Mouse (Mus musculus) neural tube, embryonic 13.5 days (tissue): Measurements from ENCODE around the gene AI837181. TPM values are rescaled to one million over a fixed set of nuclear protein-coding genes. Genes with fewer than 3 reads are reported as not detected.
A peak's percentile ranks its signal among the peaks of the same experiment; 100 is the strongest.
"Not testable (repeated sequence)": the region's sequence is repeated elsewhere in the genome, so short reads cannot be mapped to it uniquely, and the experiment has no call there.

Experiments used
- ATAC-seq: fragments of 200-750 bp; cut with Nextera tagmentation; 2 replicates; pipeline ENCODE4 v1.8.0; 2017; ENCODE audit warnings: low read depth, mild to moderate bottlenecking, moderate TSS enrichment, moderate library complexity
- H3K27ac ChIP-seq: fragments of 300-500 bp; sonication (generic); replicated peaks from 2 replicates; pipeline ENCODE4 v1.5.1; 2015; ENCODE audit warnings: moderate library complexity, mild to moderate bottlenecking, inconsistent platforms
- H3K27me3 ChIP-seq: fragments of 300-500 bp; sonication (generic); 2 replicates; pipeline ENCODE4 v1.6.1; 2015; ENCODE audit warnings: mild to moderate bottlenecking, inconsistent platforms
- H3K36me3 ChIP-seq: fragments of 300-500 bp; sonication (generic); 2 replicates; pipeline ENCODE4 v1.6.1; 2015; ENCODE audit warnings: mild to moderate bottlenecking, inconsistent platforms
- H3K4me1 ChIP-seq: fragments of 300-500 bp; sonication (generic); replicated peaks from 2 replicates; pipeline ENCODE4 v1.6.1; 2015; ENCODE audit warnings: inconsistent platforms
- H3K4me2 ChIP-seq: fragments of 300-500 bp; sonication (generic); 2 replicates; pipeline ENCODE4 v1.6.1; 2015; ENCODE audit warnings: inconsistent platforms, mild to moderate bottlenecking, moderate library complexity
- H3K4me3 ChIP-seq: fragments of 300-500 bp; sonication (generic); 2 replicates; pipeline ENCODE4 v1.5.1; 2015; ENCODE audit warnings: mild to moderate bottlenecking, inconsistent platforms
- H3K9ac ChIP-seq: fragments of 300-500 bp; sonication (generic); 2 replicates; pipeline ENCODE4 v1.6.1; 2015; ENCODE audit warnings: moderate library complexity, mild to moderate bottlenecking, inconsistent platforms
- H3K9me3 ChIP-seq: fragments of 300-500 bp; sonication (generic); 2 replicates; pipeline ENCODE4 v1.6.1; 2016; ENCODE audit warnings: inconsistent platforms
- WGBS: fragments of 180-500 bp; shearing (Covaris S2); methylation state at CpG from one replicate; pipeline ENCODE4 v1.1.7; 2015; 5-methylcytosine and 5-hydroxymethylcytosine counted together
- polyA plus RNA-seq: library from polyadenylated mRNA; unstranded; fragments of >200 nt; fragmentation: Nextera tagmentation; extraction: Ambion mirVana; gene quantifications from 2 replicates; pipeline ENCODE4 v1.2.1, GENCODE M21; 2015

The AI837181 gene
- 69.5 and 75.5 TPM in 2 replicates for polyA plus RNA-seq

- H3K9me3 ChIP-seq, result no peaks in the 10 kb centered on the region
These were observed at the start of gene AI837181, which contains the start of gene Drap1 for GRCm38 (mm10) chr19:5424782-5425741. Gene AI837181 (plus strand): TSS chr19:5425144. Gene Drap1 (minus strand): TSS chr19:5424979.

DNA sequence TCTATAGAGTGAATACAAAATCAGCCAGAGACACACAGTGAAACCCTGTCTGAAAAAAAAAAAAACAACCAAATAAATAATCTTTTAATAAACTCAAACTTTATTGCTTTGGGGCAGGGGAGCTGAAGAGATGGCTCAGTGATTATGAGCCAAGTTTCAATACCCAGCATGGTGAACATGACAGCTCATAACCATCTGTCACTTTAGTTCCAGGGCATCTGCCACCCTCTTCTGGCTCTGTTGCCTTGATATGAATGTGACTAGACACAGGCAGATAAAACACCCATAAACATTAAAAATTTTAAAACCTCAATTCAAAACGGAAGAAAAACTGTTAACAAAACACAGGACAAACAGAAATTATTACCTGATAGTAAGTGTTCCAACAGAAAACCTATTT is 47.5 kb upstream of the AI837181 start:
- Histone ChIP-seq H3K4me1 (no peaks in the 10 kb centered on the region), H3K36me3 (peaks cover 92% of the 10 kb centered on the region), H3K4me2 (no peak overlapping the region), H3K9ac (no peak overlapping the region), H3K27me3 (no peaks in the 10 kb centered on the region), H3K9me3 (no peaks in the 10 kb centered on the region), H3K4me3 (no peak overlapping the region), H3K27ac (no peak overlapping the region)
- ATAC-seq, result no peak
- WGBS, result 85% methylated on average over 1 of the region's 1 CpGs

More at GRCm38 (mm10) chr19:5424782-5425741, at the start of gene AI837181, which contains the start of gene Drap1:
- Histone ChIP-seq H3K4me1 (peaks cover 49% of the 10 kb centered on the region), H3K4me3 (peak within 1 kb of the TSS; percentile 88), H3K4me2 (peak within 1 kb of the TSS; percentile 94), H3K9ac (peak within 1 kb of the TSS; percentile 92), H3K27ac (peak within 1 kb of the TSS; percentile 95), H3K36me3 (peaks cover 56% of the 10 kb centered on the region), H3K27me3 (no peaks in the 10 kb centered on the region)
- 0% methylated on average over 76 of the region's 87 CpGs for WGBS
- peak; percentile 93 for ATAC-seq

GRCm38 (mm10) chr19:5383326-5383725 is 41.6 kb upstream of the AI837181 start:
- Histone ChIP-seq H3K9ac (no peak overlapping the region), H3K4me3 (no peak overlapping the region), H3K27ac (no peak overlapping the region), H3K36me3 (peaks cover 79% of the 10 kb centered on the region), H3K27me3 (no peaks in the 10 kb centered on the region), H3K9me3 (no peaks in the 10 kb centered on the region), H3K4me1 (peaks cover 17% of the 10 kb centered on the region), H3K4me2 (no peak overlapping the region)
- no peak for ATAC-seq
- WGBS, result 94% methylated on average over 12 of the region's 12 CpGs

DNA sequence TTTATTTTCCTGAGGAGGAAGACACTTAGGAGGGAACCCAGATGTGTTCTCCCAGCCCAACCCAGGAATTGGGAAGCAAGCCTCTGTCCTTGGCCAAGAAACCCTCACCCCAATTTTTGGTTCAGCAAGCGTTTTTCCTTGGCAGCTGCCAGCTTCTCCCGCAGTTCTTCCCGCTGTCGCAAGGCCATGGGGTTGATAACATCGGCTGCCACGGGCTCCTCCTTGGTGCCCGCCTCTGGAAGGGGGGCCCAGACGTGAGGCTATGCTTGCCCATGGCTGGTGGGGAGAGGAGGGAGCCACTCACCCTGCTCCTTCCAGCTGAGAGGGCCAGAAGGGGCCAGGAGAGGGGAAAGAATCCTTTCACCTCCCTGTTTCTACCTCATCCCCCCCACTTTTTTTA is 40.2 kb upstream of the AI837181 start:
- WGBS, result 89% methylated on average over 8 of the region's 8 CpGs
- ATAC-seq, result no peak

DNA sequence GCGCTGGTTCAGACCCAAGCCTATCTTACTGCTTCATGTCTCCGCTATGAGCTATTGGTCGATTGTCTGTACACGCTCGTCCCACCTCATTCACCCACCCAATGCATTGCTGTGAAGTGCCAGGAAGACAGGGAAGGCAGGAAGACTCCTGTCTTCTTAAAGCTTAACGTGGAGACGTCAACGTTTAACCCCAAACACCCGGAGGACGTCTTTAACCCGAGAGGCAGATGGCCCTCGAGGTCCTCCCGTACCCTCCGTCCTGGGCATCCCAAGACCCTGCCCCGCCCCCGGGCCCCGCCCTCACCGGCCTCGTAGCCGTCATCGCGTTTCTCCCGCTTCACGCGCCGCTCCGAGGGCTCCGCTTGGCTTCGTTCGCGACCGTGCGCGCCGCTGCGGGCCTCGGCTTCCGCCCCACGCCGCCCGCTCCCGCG is 36.9 kb upstream of the AI837181 start:
- peak overlapping the region; percentile 87 for H3K27ac ChIP-seq
- peaks cover 37% of the 10 kb centered on the region for H3K4me1 ChIP-seq
- ATAC-seq, result peak; percentile 60
- H3K36me3 ChIP-seq, result peaks cover 32% of the 10 kb centered on the region
- H3K4me2 ChIP-seq, result peak overlapping the region; percentile 98
- WGBS, result 1% methylated on average over 43 of the region's 43 CpGs
- peak overlapping the region; percentile 95 for H3K9ac ChIP-seq
- no peaks in the 10 kb centered on the region for H3K27me3 ChIP-seq
- no peaks in the 10 kb centered on the region for H3K9me3 ChIP-seq
- H3K4me3 ChIP-seq, result peak overlapping the region; percentile 98

More for the DNA sequence above, 40.2 kb upstream of the AI837181 start:
- Histone ChIP-seq H3K36me3 (peaks cover 65% of the 10 kb centered on the region), H3K4me2 (no peak overlapping the region), H3K27ac (no peak overlapping the region), H3K27me3 (no peaks in the 10 kb centered on the region), H3K9me3 (no peaks in the 10 kb centered on the region), H3K4me1 (peaks cover 26% of the 10 kb centered on the region), H3K9ac (no peak overlapping the region), H3K4me3 (no peak overlapping the region)

DNA sequence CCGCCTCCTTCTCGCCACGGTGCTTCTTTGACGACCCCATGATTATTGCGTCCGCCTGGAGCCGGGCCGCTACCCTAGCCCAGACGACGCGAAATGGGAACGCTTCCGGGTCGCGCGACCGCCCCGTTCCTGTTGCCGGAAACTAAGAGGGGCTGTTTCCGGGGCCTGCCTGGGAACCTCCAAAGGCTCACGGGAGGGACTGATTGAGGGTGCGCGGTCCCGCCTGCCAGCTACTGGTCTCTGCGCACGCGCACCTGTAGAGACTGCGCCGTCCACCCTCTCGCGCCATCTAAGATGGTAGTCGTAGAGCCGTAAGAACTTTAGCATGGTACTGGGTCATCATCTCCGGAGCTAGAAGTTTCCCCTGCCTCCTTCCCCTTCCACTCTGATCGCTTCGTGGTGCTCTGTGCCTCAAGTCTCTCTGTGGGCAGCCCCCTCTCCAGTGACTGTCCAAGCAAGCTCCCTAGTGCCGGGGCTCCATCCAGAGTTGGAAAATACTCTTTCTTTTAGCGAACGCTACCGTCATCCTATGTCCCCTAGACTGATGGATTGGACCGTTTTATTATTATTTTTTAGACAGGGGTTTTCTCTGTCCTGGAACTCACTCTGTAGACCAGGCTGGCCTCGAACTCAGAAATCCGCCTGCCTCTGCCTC is 36.2 kb upstream of the AI837181 start, which contains the start of gene Sart1:
Sart1 (minus strand) TSS at position 116 of the 655 bp plus-strand sequence.
- Histone ChIP-seq H3K4me1 (peaks cover 37% of the 10 kb centered on the region), H3K9ac (peak within 1 kb of the TSS; percentile 95), H3K27me3 (no peaks in the 10 kb centered on the region), H3K9me3 (no peaks in the 10 kb centered on the region), H3K4me2 (peak within 1 kb of the TSS; percentile 98), H3K36me3 (peaks cover 25% of the 10 kb centered on the region), H3K27ac (peak within 1 kb of the TSS; percentile 87), H3K4me3 (peak within 1 kb of the TSS; percentile 98)
- WGBS, result 2% methylated on average over 43 of the region's 43 CpGs
- ATAC-seq, result peak; percentile 99

DNA sequence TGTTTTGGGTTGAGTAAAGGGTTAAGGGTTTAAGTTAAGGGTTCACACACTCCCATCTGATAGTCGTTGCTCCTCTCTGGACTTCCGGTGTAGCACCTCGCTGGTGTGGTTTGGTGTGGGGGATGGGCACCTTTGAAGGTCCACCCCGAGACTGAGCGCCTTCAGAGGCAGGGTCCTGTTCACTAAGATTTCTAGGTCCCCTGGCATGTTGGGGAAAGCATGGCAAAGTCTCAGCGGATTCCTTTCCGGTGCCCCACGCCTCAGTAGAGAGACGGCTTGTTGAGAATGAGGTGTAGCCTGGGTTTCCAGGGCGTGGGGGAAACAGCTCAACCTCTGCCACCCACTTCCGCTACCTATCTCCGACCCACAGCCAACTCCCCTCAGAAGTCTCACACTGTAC is 35.3 kb upstream of the AI837181 start:
- peak overlapping the region; percentile 98 for H3K4me3 ChIP-seq
- WGBS, result 47% methylated on average over 12 of the region's 12 CpGs
- no peak for ATAC-seq
- H3K9ac ChIP-seq, result peak overlapping the region; percentile 95
- H3K27me3 ChIP-seq, result no peaks in the 10 kb centered on the region
- H3K9me3 ChIP-seq, result no peaks in the 10 kb centered on the region
- H3K4me1 ChIP-seq, result peaks cover 37% of the 10 kb centered on the region
- H3K27ac ChIP-seq, result no peak overlapping the region
- peak overlapping the region; percentile 98 for H3K4me2 ChIP-seq
- peaks cover 16% of the 10 kb centered on the region for H3K36me3 ChIP-seq

DNA sequence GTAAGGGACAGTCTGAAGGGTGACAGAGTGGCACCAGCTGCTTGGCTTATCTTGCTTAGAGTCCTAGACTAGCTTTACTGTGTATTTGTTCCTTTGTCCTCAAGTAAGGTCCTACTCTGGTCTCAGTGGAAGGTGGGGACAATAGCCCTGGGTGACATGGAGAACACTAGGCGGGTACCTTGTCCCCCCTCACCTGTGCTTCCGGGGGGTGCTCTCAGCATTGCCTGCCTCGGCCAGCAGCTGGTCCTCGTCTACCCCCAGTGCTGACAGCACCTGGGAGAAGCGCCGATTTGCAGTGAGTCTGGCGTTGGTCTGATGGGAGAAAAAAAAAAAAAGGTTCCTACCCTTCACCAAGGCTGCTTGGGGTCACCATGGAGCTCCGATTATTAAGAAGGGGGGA is 34.5 kb upstream of the AI837181 start:
- Histone ChIP-seq H3K36me3 (peaks cover 8% of the 10 kb centered on the region), H3K9me3 (no peaks in the 10 kb centered on the region), H3K27me3 (no peaks in the 10 kb centered on the region), H3K4me3 (no peak overlapping the region), H3K4me2 (peak overlapping the region; percentile 98), H3K4me1 (peaks cover 37% of the 10 kb centered on the region), H3K9ac (peak overlapping the region; percentile 95), H3K27ac (no peak overlapping the region)
- ATAC-seq, result no peak
- 92% methylated on average over 8 of the region's 8 CpGs for WGBS

DNA sequence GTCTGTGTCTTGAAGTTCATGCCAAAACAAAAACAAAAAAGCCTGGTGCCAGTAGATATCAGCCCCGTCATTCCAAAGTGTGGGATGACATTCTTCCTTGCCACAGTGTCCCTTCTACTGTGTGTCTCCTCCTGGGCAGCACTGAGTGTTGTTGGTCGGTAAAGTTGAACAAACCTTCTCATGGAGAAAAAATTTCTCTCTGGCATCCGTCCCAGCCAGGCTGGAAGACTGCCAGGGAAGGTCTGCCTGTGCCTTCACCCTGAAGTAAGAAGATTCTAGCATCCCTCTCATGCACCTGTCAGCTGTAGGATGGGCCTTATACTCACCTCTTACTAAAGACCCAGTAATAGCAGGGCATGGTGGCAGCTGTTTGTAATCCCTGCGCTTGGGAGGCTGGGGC is 32.1 kb upstream of the AI837181 start:
- H3K4me3 ChIP-seq, result no peak overlapping the region
- H3K36me3 ChIP-seq, result no peaks in the 10 kb centered on the region
- H3K27ac ChIP-seq, result no peak overlapping the region
- 70% methylated on average over 4 of the region's 4 CpGs for WGBS
- H3K9me3 ChIP-seq, result no peaks in the 10 kb centered on the region
- peak overlapping the region; percentile 12; the same call in 1 of the 2 replicates for H3K9ac ChIP-seq
- ATAC-seq, result no peak
- no peaks in the 10 kb centered on the region for H3K27me3 ChIP-seq
- H3K4me1 ChIP-seq, result peaks cover 20% of the 10 kb centered on the region
- H3K4me2 ChIP-seq, result no peak overlapping the region

GRCm38 (mm10) chr19:5394168-5394567 is 30.8 kb upstream of the AI837181 start:
- no peak overlapping the region for H3K4me2 ChIP-seq
- 60% methylated on average over 10 of the region's 10 CpGs for WGBS
- no peaks in the 10 kb centered on the region for H3K36me3 ChIP-seq
- peaks cover 16% of the 10 kb centered on the region for H3K4me1 ChIP-seq
- H3K4me3 ChIP-seq, result no peak overlapping the region
- H3K9me3 ChIP-seq, result no peaks in the 10 kb centered on the region
- H3K27ac ChIP-seq, result no peak overlapping the region
- H3K27me3 ChIP-seq, result no peaks in the 10 kb centered on the region
- no peak for ATAC-seq
- no peak overlapping the region for H3K9ac ChIP-seq

GRCm38 (mm10) chr19:5395371-5395770 is 29.6 kb upstream of the AI837181 start:
- Histone ChIP-seq H3K36me3 (no peaks in the 10 kb centered on the region), H3K27ac (no peak overlapping the region), H3K9me3 (no peaks in the 10 kb centered on the region), H3K4me2 (no peak overlapping the region), H3K4me3 (no peak overlapping the region), H3K4me1 (peaks cover 4% of the 10 kb centered on the region), H3K27me3 (no peaks in the 10 kb centered on the region), H3K9ac (no peak overlapping the region)
- 66% methylated on average over 4 of the region's 4 CpGs for WGBS
- no peak for ATAC-seq

GRCm38 (mm10) chr19:5401073-5401472 is 23.9 kb upstream of the AI837181 start:
- not testable (repeated sequence) for H3K27ac ChIP-seq

More at GRCm38 (mm10) chr19:5401073-5401472, 23.9 kb upstream of the AI837181 start:
- not testable (repeated sequence) for H3K4me1 ChIP-seq, H3K9me3 ChIP-seq, H3K4me3 ChIP-seq, H3K36me3 ChIP-seq, H3K27me3 ChIP-seq, ATAC-seq, H3K4me2 ChIP-seq
- H3K9ac ChIP-seq, result 0 out of 2 replicates have a peak overlapping the region, but pooled peaks have one; percentile 2
- 78% methylated on average over 4 of the region's 4 CpGs for WGBS
